Mouse (Mus musculus): ENCODE results near the gene Zbtb16. TPM values are rescaled to one million over a fixed set of nuclear protein-coding genes. Genes with fewer than 3 reads are reported as not detected.

Zbtb16 gene
- polyA plus RNA-seq, 1 experiment: not detected

GRCm38 (mm10) chr9:48849531-48849930 lies 13.5 kb upstream of the Zbtb16 start:
- Histone ChIP-seq H3K27me3 (ENCODE audit: control insufficient read depth, insufficient read depth, insufficient read length) (no peaks in the 10 kb centered on the region), H3K79me2 (ENCODE audit: control insufficient read depth, insufficient read depth) (no peaks in the 10 kb centered on the region), H3K4me3 (no peak overlapping the region), H3K36me3 (ENCODE audit: control insufficient read depth, insufficient read depth) (no peaks in the 10 kb centered on the region), H3ac (ENCODE audit: control insufficient read depth, insufficient read length) (no peak overlapping the region), H3K4me2 (ENCODE audit: low read depth) (no peak overlapping the region)
- no peak for TF ChIP-seq MYOG (IDR thresholded peaks at IDR 0.05; ENCODE audit: control insufficient read depth in 1 of 3, insufficient read depth in 1 of 3, insufficient read length in 2 of 3, low read depth in 2 of 3)
- no peak for TF ChIP-seq TCF12 (IDR thresholded peaks at IDR 0.05; ENCODE audit: insufficient read depth, poor library complexity, severe bottlenecking)
- no peak for TF ChIP-seq POLR2A (IDR thresholded peaks at IDR 0.05; ENCODE audit: insufficient read length, low read depth)
- TF ChIP-seq USF1 (IDR thresholded peaks at IDR 0.05; ENCODE audit: low read depth): no peak
- no peak for TF ChIP-seq POLR2AphosphoS2 (IDR thresholded peaks at IDR 0.05; ENCODE audit: insufficient read length, low read depth)
- TF ChIP-seq E2F4 (IDR thresholded peaks at IDR 0.05; ENCODE audit: insufficient read depth): no peak
- no peak for TF ChIP-seq MYOD1 (IDR thresholded peaks at IDR 0.05; ENCODE audit: control insufficient read depth in 1 of 3, insufficient read length in 2 of 3, low read depth in 2 of 3)

- no peak overlapping the region for H3K4me2 ChIP-seq (ENCODE audit: low read depth)
- no peaks in the 10 kb centered on the region for H3K79me2 ChIP-seq (ENCODE audit: control insufficient read depth, insufficient read depth)
- H3K36me3 ChIP-seq (ENCODE audit: control insufficient read depth, insufficient read depth): no peaks in the 10 kb centered on the region
- H3K4me3 ChIP-seq: no peak overlapping the region
- peaks cover 28% of the 10 kb centered on the region for H3K27me3 ChIP-seq (ENCODE audit: control insufficient read depth, insufficient read depth, insufficient read length)
- no peak overlapping the region for H3ac ChIP-seq (ENCODE audit: control insufficient read depth, insufficient read length)
- TF ChIP-seq POLR2A (IDR thresholded peaks at IDR 0.05; ENCODE audit: insufficient read length, low read depth) (no peak), REST (IDR thresholded peaks at IDR 0.05; ENCODE audit: insufficient read depth, insufficient read length) (no peak), MAX (IDR thresholded peaks at IDR 0.05; ENCODE audit: low read depth) (no peak), TCF12 (IDR thresholded peaks at IDR 0.05; ENCODE audit: insufficient read depth, poor library complexity, severe bottlenecking) (no peak)
Observed at GRCm38 (mm10) chr9:48839568-48839967, 3.5 kb upstream of the Zbtb16 start.

- Histone ChIP-seq H3K4me2 (ENCODE audit: low read depth) (no peak overlapping the region), H3K36me3 (ENCODE audit: control insufficient read depth, insufficient read depth) (no peaks in the 10 kb centered on the region), H3K79me2 (ENCODE audit: control insufficient read depth, insufficient read depth) (no peaks in the 10 kb centered on the region), H3ac (ENCODE audit: control insufficient read depth, insufficient read length) (no peak overlapping the region), H3K4me3 (no peak overlapping the region), H3K27me3 (ENCODE audit: control insufficient read depth, insufficient read depth, insufficient read length) (peaks cover 31% of the 10 kb centered on the region)
- TF ChIP-seq TCF12 (IDR thresholded peaks at IDR 0.05; ENCODE audit: insufficient read depth, poor library complexity, severe bottlenecking) (no peak), USF1 (IDR thresholded peaks at IDR 0.05; ENCODE audit: low read depth) (no peak), TCF3 (IDR thresholded peaks at IDR 0.05; ENCODE audit: insufficient read length, low read depth) (no peak), SRF (IDR thresholded peaks at IDR 0.05; ENCODE audit: control insufficient read depth, insufficient read length, low read depth) (no peak), E2F4 (IDR thresholded peaks at IDR 0.05; ENCODE audit: insufficient read depth) (no peak), POLR2AphosphoS2 (IDR thresholded peaks at IDR 0.05; ENCODE audit: insufficient read length, low read depth) (no peak), MYOG (IDR thresholded peaks at IDR 0.05; ENCODE audit: control insufficient read depth in 1 of 3, insufficient read depth in 1 of 3, insufficient read length in 2 of 3, low read depth in 2 of 3) (no peak), MYOD1 (IDR thresholded peaks at IDR 0.05; ENCODE audit: control insufficient read depth in 1 of 3, insufficient read length in 2 of 3, low read depth in 2 of 3) (no peak), REST (IDR thresholded peaks at IDR 0.05; ENCODE audit: insufficient read depth, insufficient read length) (no peak), CEBPB (IDR thresholded peaks at IDR 0.05; ENCODE audit: insufficient read depth, poor library complexity, severe bottlenecking) (no peak), POLR2A (IDR thresholded peaks at IDR 0.05; ENCODE audit: insufficient read length, low read depth) (no peak), MAX (IDR thresholded peaks at IDR 0.05; ENCODE audit: low read depth) (no peak)
Observed at GRCm38 (mm10) chr9:48838346-48838745, 2.3 kb upstream of the Zbtb16 start.

GRCm38 (mm10) chr9:48837181-48837580 lies 1.2 kb upstream of the Zbtb16 start:
- H3ac ChIP-seq (ENCODE audit: control insufficient read depth, insufficient read length): no peak overlapping the region
- H3K79me2 ChIP-seq (ENCODE audit: control insufficient read depth, insufficient read depth): no peaks in the 10 kb centered on the region
- no peak for TF ChIP-seq MAX (IDR thresholded peaks at IDR 0.05; ENCODE audit: low read depth)
- TF ChIP-seq USF1 (IDR thresholded peaks at IDR 0.05; ENCODE audit: low read depth): no peak
- TF ChIP-seq POLR2AphosphoS2 (IDR thresholded peaks at IDR 0.05; ENCODE audit: insufficient read length, low read depth): no peak
- TF ChIP-seq REST (IDR thresholded peaks at IDR 0.05; ENCODE audit: insufficient read depth, insufficient read length): no peak
- no peak for TF ChIP-seq MYOG (IDR thresholded peaks at IDR 0.05; ENCODE audit: control insufficient read depth in 1 of 3, insufficient read depth in 1 of 3, insufficient read length in 2 of 3, low read depth in 2 of 3)
- TF ChIP-seq TCF12 (IDR thresholded peaks at IDR 0.05; ENCODE audit: insufficient read depth, poor library complexity, severe bottlenecking): no peak
- no peak for TF ChIP-seq POLR2A (IDR thresholded peaks at IDR 0.05; ENCODE audit: insufficient read length, low read depth)
- no peak for TF ChIP-seq CEBPB (IDR thresholded peaks at IDR 0.05; ENCODE audit: insufficient read depth, poor library complexity, severe bottlenecking)
- TF ChIP-seq TCF3 (IDR thresholded peaks at IDR 0.05; ENCODE audit: insufficient read length, low read depth): no peak
- TF ChIP-seq E2F4 (IDR thresholded peaks at IDR 0.05; ENCODE audit: insufficient read depth): no peak
- no peak for TF ChIP-seq SRF (IDR thresholded peaks at IDR 0.05; ENCODE audit: control insufficient read depth, insufficient read length, low read depth)
- no peak overlapping the region for H3K4me2 ChIP-seq (ENCODE audit: low read depth)
- no peaks in the 10 kb centered on the region for H3K36me3 ChIP-seq (ENCODE audit: control insufficient read depth, insufficient read depth)
- H3K27me3 ChIP-seq (ENCODE audit: control insufficient read depth, insufficient read depth, insufficient read length): peaks cover 32% of the 10 kb centered on the region
- H3K4me3 ChIP-seq: no peak overlapping the region

GRCm38 (mm10) chr9:48836566-48836930 lies 526 bp upstream of the Zbtb16 start:
- H3K36me3 ChIP-seq (ENCODE audit: control insufficient read depth, insufficient read depth): no peaks in the 10 kb centered on the region
- H3K4me3 ChIP-seq: no peak overlapping the region
- no peak overlapping the region for H3K4me2 ChIP-seq (ENCODE audit: low read depth)
- peaks cover 32% of the 10 kb centered on the region for H3K27me3 ChIP-seq (ENCODE audit: control insufficient read depth, insufficient read depth, insufficient read length)
- H3ac ChIP-seq (ENCODE audit: control insufficient read depth, insufficient read length): no peak overlapping the region
- TF ChIP-seq MAX (IDR thresholded peaks at IDR 0.05; ENCODE audit: low read depth): no peak
- no peak for TF ChIP-seq POLR2AphosphoS2 (IDR thresholded peaks at IDR 0.05; ENCODE audit: insufficient read length, low read depth)
- no peak for TF ChIP-seq TCF12 (IDR thresholded peaks at IDR 0.05; ENCODE audit: insufficient read depth, poor library complexity, severe bottlenecking)
- TF ChIP-seq CEBPB (IDR thresholded peaks at IDR 0.05; ENCODE audit: insufficient read depth, poor library complexity, severe bottlenecking): no peak
- H3K79me2 ChIP-seq (ENCODE audit: control insufficient read depth, insufficient read depth): no peaks in the 10 kb centered on the region
